Mouse (Mus musculus) kidney, postnatal 0 days (tissue): Measurements from ENCODE around the gene Ncam1. TPM values are rescaled to one million over a fixed set of nuclear protein-coding genes. Genes with fewer than 3 reads are reported as not detected.

Experiments used
- ATAC-seq: fragments of 200-750 bp; cut with Nextera tagmentation; replicated peaks from 2 replicates; pipeline ENCODE4 v1.8.0; 2017; ENCODE audit warnings: low read depth, moderate number of reproducible peaks, moderate TSS enrichment, moderate library complexity; ENCODE audit not compliant: low FRiP score
- DNase-seq: peaks from one replicate; pipeline ENCODE4 v3.0.0-alpha.2; 2016; ENCODE audit warnings: low spot score
- H3K27ac ChIP-seq: fragments of 300-500 bp; sonication (generic); 2 replicates; pipeline ENCODE4 v1.5.1; 2014; ENCODE audit warnings: mild to moderate bottlenecking
- H3K27me3 ChIP-seq: fragments of 300-500 bp; sonication (generic); 2 replicates; pipeline ENCODE4 v1.6.1; 2014; ENCODE audit warnings: low read length, mixed read lengths; ENCODE audit not compliant: insufficient read depth
- H3K36me3 ChIP-seq: fragments of 300-500 bp; sonication (generic); 2 replicates; pipeline ENCODE4 v1.6.1; 2014; ENCODE audit warnings: low read length, mixed read lengths; ENCODE audit not compliant: insufficient read depth
- H3K4me1 ChIP-seq: fragments of 300-500 bp; sonication (generic); replicated peaks from 2 replicates; pipeline ENCODE4 v1.6.1; 2014; ENCODE audit warnings: antibody characterized with exemption, low read length, mixed read lengths; ENCODE audit not compliant: insufficient read depth
- H3K4me2 ChIP-seq: fragments of 300-500 bp; sonication (generic); 2 replicates; pipeline ENCODE4 v1.6.1; 2014; ENCODE audit warnings: mild to moderate bottlenecking, low read length, moderate library complexity, mixed read lengths
- H3K4me3 ChIP-seq: fragments of 300-500 bp; sonication (generic); replicated peaks from 2 replicates; pipeline ENCODE4 v1.5.1; 2014; ENCODE audit warnings: low read depth, low read length
- H3K9ac ChIP-seq: fragments of 300-500 bp; sonication (generic); 2 replicates; pipeline ENCODE4 v1.6.1; 2014; ENCODE audit warnings: low read depth, low read length
- H3K9me3 ChIP-seq: fragments of 300-500 bp; sonication (generic); replicated peaks from 2 replicates; pipeline ENCODE4 v1.6.1; 2016; ENCODE audit warnings: low read length, inconsistent platforms, mixed read lengths
- CTCF ChIP-seq: IDR thresholded peaks from 2 replicates; pipeline ENCODE4 v1.5.1; 2016; ENCODE audit warnings: antibody characterized with exemption, low read depth, mild to moderate bottlenecking, moderate library complexity
- WGBS: fragments of 180-500 bp; shearing (Covaris S2); extraction: QIAGEN DNeasy Blood & Tissue Kit; methylation state at CpG from one replicate; pipeline ENCODE4 v1.1.7; 2014; 5-methylcytosine and 5-hydroxymethylcytosine counted together
- polyA plus RNA-seq: library from polyadenylated mRNA; unstranded; fragments of >200 nt; fragmentation: Nextera tagmentation; extraction: Ambion mirVana; gene quantifications from 2 replicates; pipeline ENCODE4 v1.2.1, GENCODE M21; 2015

Gene Ncam1
- polyA plus RNA-seq, 1 experiment from 2014 or later, result 81.2 TPM

DNA sequence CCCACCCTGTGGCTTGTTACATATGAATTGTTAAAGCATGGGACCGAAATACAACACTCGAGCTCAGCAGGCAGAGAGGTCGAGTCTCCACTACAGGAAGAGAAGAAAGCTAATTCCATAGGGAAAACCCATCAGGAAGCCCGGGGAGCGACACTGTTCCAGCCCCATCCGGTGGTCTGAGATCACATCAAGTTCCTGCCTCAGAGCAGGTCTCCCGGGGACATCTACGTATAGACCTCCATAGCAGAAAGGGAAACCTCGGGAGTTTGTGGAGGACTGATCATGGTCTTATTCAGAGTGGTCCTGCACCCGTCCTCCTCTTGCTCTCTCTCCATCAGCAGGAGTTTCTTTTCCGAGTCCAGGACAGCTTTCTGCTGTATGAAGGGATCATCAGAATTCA, 326.6 kb downstream of the Ncam1 start:
- H3K9me3 ChIP-seq, result no peaks in the 10 kb centered on the region
- H3K4me3 ChIP-seq, result no peak overlapping the region
- WGBS, result 61% methylated on average over 11 of the region's 11 CpGs
- ATAC-seq (no peak), DNase-seq (no peak)
- H3K9ac ChIP-seq, result no peak overlapping the region
- TF ChIP-seq CTCF, result no peak
- H3K27me3 ChIP-seq, result no peaks in the 10 kb centered on the region
- H3K27ac ChIP-seq, result no peak overlapping the region
- no peak overlapping the region for H3K4me2 ChIP-seq
- H3K4me1 ChIP-seq, result no peaks in the 10 kb centered on the region
- no peaks in the 10 kb centered on the region for H3K36me3 ChIP-seq

DNA sequence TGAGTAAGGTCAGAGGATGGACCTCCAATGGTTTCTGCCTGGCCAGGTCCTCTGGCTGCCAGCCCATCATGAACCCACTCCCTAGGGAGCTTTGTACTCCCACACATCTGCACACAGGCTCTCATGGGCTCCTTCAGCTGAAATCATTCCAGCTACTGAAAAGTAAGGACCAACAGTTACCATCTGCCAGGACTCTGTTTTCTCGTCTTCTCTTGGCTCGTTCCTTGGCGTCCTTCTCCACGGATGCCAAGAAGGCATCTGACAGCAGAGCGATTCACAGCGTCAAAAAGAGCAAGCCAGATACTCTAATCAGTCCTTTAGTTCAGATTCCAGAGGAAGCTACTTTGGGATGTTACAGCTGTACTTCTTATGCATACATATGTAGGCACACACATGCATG, 327.8 kb downstream of the Ncam1 start:
- H3K27me3 ChIP-seq, result no peaks in the 10 kb centered on the region
- H3K9ac ChIP-seq, result no peak overlapping the region
- no peak overlapping the region for H3K27ac ChIP-seq
- H3K4me3 ChIP-seq, result no peak overlapping the region
- 70% methylated on average over 6 of the region's 6 CpGs for WGBS
- H3K36me3 ChIP-seq, result no peaks in the 10 kb centered on the region
- no peak overlapping the region for H3K4me2 ChIP-seq
- no peak for TF ChIP-seq CTCF
- no peak for ATAC-seq
- H3K9me3 ChIP-seq, result no peaks in the 10 kb centered on the region
- no peaks in the 10 kb centered on the region for H3K4me1 ChIP-seq
- DNase-seq, result no peak

- no peak for DNase-seq
- no peak for ATAC-seq
- no peak overlapping the region for H3K4me2 ChIP-seq
- no peaks in the 10 kb centered on the region for H3K4me1 ChIP-seq
- H3K27ac ChIP-seq, result no peak overlapping the region
- no peaks in the 10 kb centered on the region for H3K9me3 ChIP-seq
- no peaks in the 10 kb centered on the region for H3K27me3 ChIP-seq
- no peaks in the 10 kb centered on the region for H3K36me3 ChIP-seq
- H3K4me3 ChIP-seq, result no peak overlapping the region
- no peak for TF ChIP-seq CTCF
- 92% methylated on average over 19 of the region's 19 CpGs for WGBS
- H3K9ac ChIP-seq, result no peak overlapping the region
Observed at GRCm38 (mm10) chr9:49470006-49470405, 328.7 kb downstream of the Ncam1 start.

DNA sequence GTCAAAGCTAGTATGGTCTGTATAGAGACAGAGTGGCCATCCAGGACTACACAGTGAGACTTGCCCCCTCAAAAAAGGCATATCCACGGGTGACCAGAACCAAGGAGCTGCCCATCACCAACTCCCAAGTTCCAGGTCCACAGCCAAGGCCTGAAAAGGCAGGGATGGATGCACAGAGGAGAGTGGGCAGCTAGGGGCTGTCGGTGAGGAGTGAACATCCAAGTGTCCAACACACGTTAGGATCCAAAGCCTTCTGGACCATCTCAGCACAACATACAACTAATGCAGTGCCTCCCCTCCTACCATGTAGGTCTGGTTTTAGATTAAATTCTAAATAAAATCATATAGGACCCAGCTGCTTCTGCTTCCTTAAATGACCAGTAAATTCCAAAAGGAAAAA, 342.6 kb downstream of the Ncam1 start:
- WGBS, result 73% methylated on average over 3 of the region's 3 CpGs

DNA sequence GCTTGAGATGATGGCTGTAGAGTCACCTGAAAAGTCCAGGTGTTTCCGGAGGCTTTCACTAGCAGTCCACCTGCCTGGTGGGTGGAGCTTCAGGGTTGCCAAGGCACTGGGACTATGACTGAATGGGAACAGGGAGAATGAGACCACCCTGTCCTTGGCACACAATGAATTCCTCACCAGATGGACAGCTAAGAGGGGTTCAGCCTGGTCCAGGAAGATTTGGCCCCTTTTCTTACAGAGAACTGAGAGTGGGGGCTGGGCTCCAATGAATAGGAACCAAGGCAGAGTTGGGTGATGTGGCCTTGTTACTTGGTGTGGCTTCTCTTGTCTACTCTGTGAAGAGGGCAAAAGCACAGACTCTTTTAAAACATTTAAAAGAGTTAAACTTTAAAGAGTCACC, 346.3 kb downstream of the Ncam1 start:
- Histone ChIP-seq H3K27ac (no peak overlapping the region), H3K9ac (no peak overlapping the region), H3K4me2 (no peak overlapping the region), H3K9me3 (no peaks in the 10 kb centered on the region), H3K4me1 (no peaks in the 10 kb centered on the region), H3K27me3 (no peaks in the 10 kb centered on the region), H3K4me3 (no peak overlapping the region), H3K36me3 (no peaks in the 10 kb centered on the region)
- DNase-seq (no peak), ATAC-seq (no peak)
- TF ChIP-seq CTCF, result no peak
- whole genome bisulfite sequencing, result 96% methylated on average over 1 of the region's 1 CpGs

More for the DNA sequence above, 342.6 kb downstream of the Ncam1 start:
- Histone ChIP-seq H3K4me2 (no peak overlapping the region), H3K9me3 (no peaks in the 10 kb centered on the region), H3K36me3 (no peaks in the 10 kb centered on the region), H3K27ac (no peak overlapping the region), H3K27me3 (no peaks in the 10 kb centered on the region), H3K9ac (no peak overlapping the region), H3K4me3 (no peak overlapping the region), H3K4me1 (no peaks in the 10 kb centered on the region)
- DNase-seq (no peak), ATAC-seq (no peak)
- TF ChIP-seq CTCF, result no peak
